Mouse (Mus musculus): ENCODE results near the gene Efcab8. TPM values are rescaled to one million over a fixed set of nuclear protein-coding genes. Genes with fewer than 3 reads are reported as not detected.
"Not testable (repeated sequence)": the region's sequence is repeated elsewhere in the genome, so short reads cannot be mapped to it uniquely, and the experiment has no call there.

Gene Efcab8
- under 1 TPM in 2 of 4 experiments, not detected in 2; 0.13 TPM for total RNA-seq (2022)

GRCm38 (mm10) chr2:153779394-153779981, at the start of gene Efcab8:
Gene Efcab8 (plus strand): TSS chr2:153779931.
- DNase-seq (ENCODE audit: low spot score in 2 of 2), result no peak

- no peak for DNase-seq (ENCODE audit: low spot score in 2 of 2)
These were observed 45.7 kb upstream of the Efcab8 start for GRCm38 (mm10) chr2:153734033-153734432.

- DNase-seq (ENCODE audit: low spot score in 2 of 2), result peak; percentile 99
These were observed 39.0 kb upstream of the Efcab8 start, which contains the start of gene Mapre1 for GRCm38 (mm10) chr2:153740500-153741436. Gene Mapre1 (plus strand): TSS chr2:153741274.

- DNase-seq (ENCODE audit: low spot score in 2 of 2), result no peak
These were observed 38.2 kb upstream of the Efcab8 start for GRCm38 (mm10) chr2:153741437-153742065.

- DNase-seq (ENCODE audit: low spot score in 2 of 2), result no peak
These were observed 31.7 kb upstream of the Efcab8 start for GRCm38 (mm10) chr2:153747994-153748393.

GRCm38 (mm10) chr2:153750363-153750762, 29.4 kb upstream of the Efcab8 start:
- no peak for DNase-seq (ENCODE audit: low spot score in 2 of 2)

GRCm38 (mm10) chr2:153762121-153762520, 17.6 kb upstream of the Efcab8 start:
- DNase-seq (ENCODE audit: low spot score in 2 of 2), result no peak

GRCm38 (mm10) chr2:153767484-153767883, 12.2 kb upstream of the Efcab8 start:
- no peak for DNase-seq (ENCODE audit: low spot score in 2 of 2)

- DNase-seq (ENCODE audit: low spot score in 2 of 2), result no peak
These were observed 10.8 kb upstream of the Efcab8 start for GRCm38 (mm10) chr2:153768881-153769280.

- no peak for DNase-seq (ENCODE audit: low spot score in 2 of 2)
These were observed 6.8 kb upstream of the Efcab8 start for GRCm38 (mm10) chr2:153772950-153773349.

- no peak for DNase-seq (ENCODE audit: low spot score in 2 of 2)
These were observed 4.3 kb upstream of the Efcab8 start for GRCm38 (mm10) chr2:153775472-153775871.

GRCm38 (mm10) chr2:153778638-153779362, 931 bp upstream of the Efcab8 start:
- DNase-seq (ENCODE audit: low spot score in 2 of 2), result peak; percentile 63 to 68

- no peak for DNase-seq (ENCODE audit: low spot score in 2 of 2)
These were observed 1.4 kb downstream of the Efcab8 start for GRCm38 (mm10) chr2:153781181-153781580.

- DNase-seq (ENCODE audit: low spot score in 2 of 2), result no peak
These were observed 4.9 kb downstream of the Efcab8 start for GRCm38 (mm10) chr2:153784668-153785067.

GRCm38 (mm10) chr2:153793366-153793765, 13.6 kb downstream of the Efcab8 start:
- DNase-seq (ENCODE audit: low spot score in 2 of 2), result no peak

- DNase-seq (ENCODE audit: low spot score in 2 of 2), result no peak
These were observed 15.4 kb downstream of the Efcab8 start for GRCm38 (mm10) chr2:153795090-153795489.

GRCm38 (mm10) chr2:153807464-153807863, 27.7 kb downstream of the Efcab8 start:
- DNase-seq (ENCODE audit: low spot score in 2 of 2), result not testable (repeated sequence)

GRCm38 (mm10) chr2:153808146-153808545, 28.4 kb downstream of the Efcab8 start:
- DNase-seq (ENCODE audit: low spot score in 2 of 2), result no peak

- DNase-seq (ENCODE audit: low spot score in 2 of 2), result no peak
These were observed 29.1 kb downstream of the Efcab8 start for GRCm38 (mm10) chr2:153808841-153809240.

- DNase-seq (ENCODE audit: low spot score in 2 of 2), result no peak
These were observed 30.2 kb downstream of the Efcab8 start for GRCm38 (mm10) chr2:153809921-153810320.

- DNase-seq (ENCODE audit: low spot score in 2 of 2), result no peak
These were observed 42.3 kb downstream of the Efcab8 start for GRCm38 (mm10) chr2:153822005-153822543.

Measured in gastrocnemius, adult 8-10 months (tissue).